Mouse (Mus musculus) lung, adult 18-20 months (tissue): ENCODE data around the gene Capzb.
A peak's percentile ranks its signal among the peaks of the same experiment; 100 is the strongest.

ENCODE experiments used
- DNase-seq, 2 experiments: peaks; one replicate each; pipeline ENCODE4 v3.0.0; 2022; ENCODE audit warnings: mixed read lengths in 2 of 2

Capzb gene

DNA sequence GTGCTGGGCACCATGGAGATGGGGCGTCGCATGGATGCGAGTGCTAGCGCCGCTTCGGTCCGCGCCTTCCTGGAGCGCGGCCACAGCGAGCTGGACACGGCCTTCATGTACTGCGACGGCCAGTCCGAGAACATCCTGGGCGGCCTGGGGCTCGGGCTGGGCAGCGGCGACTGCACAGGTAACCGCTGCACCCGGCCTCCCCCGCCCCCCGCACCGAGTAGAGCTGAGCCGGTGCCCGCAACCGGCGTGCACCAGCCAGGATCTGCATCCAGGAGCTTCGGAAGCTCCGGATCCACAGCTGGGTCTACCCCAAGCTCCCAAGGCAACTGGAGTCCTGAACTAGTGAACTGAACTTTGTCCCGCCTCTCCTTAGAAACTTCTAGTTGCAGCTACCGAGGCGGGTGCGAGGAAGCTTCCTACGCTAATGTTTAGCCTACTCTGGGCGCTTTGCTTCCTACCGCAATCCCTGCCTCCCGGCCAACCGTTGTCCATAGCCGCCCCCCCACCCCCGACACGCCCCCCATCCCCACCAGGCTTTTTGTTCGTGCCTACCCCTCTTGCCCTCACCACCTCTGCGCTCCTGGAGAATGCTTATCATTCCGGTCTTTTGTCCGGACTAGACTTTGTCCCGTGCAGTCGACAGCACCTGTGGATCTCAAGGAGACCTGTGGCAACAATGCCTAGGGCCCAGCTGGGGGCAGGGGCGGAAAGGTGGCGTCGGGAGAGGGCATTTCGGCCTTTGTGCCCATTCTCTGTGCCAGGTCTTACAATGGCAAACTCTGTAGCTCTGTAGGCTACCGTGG is 118.4 kb downstream of the Capzb start:
- peak in 1 of 2 experiments; percentile 15 for DNase-seq

- no peak for DNase-seq
These were observed 119.0 kb downstream of the Capzb start for GRCm38 (mm10) chr4:139311707-139312106.

DNA sequence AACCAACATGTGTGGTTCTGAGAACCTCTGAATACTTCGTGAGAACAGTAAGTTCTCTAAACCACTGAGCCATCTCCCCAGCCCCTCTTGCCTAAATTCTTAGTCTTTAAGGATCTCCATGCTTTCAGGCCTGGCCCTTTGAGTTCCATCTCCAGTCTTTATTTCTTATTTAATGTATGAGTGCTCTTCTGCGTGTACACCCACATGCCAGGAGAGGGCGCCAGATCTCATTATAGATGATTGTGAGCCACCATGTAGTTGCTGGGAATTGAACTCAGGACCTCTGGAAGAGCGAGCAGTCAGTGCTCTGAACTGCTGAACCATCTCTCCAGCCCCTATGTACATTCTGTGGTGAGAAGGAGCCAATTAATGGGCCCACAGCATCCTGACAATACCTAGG is 119.9 kb downstream of the Capzb start:
- peak in 1 of 2 experiments; percentile 32 for DNase-seq

GRCm38 (mm10) chr4:139318449-139318848 is 125.8 kb downstream of the Capzb start:
- DNase-seq: no peak

- no peak for DNase-seq
These were observed 127.0 kb downstream of the Capzb start for GRCm38 (mm10) chr4:139319740-139320139.

GRCm38 (mm10) chr4:139330605-139331004 is 137.9 kb downstream of the Capzb start:
- DNase-seq: peak; percentile 83 to 88

- no peak for DNase-seq
These were observed 142.1 kb downstream of the Capzb start for GRCm38 (mm10) chr4:139334631-139335295.

DNA sequence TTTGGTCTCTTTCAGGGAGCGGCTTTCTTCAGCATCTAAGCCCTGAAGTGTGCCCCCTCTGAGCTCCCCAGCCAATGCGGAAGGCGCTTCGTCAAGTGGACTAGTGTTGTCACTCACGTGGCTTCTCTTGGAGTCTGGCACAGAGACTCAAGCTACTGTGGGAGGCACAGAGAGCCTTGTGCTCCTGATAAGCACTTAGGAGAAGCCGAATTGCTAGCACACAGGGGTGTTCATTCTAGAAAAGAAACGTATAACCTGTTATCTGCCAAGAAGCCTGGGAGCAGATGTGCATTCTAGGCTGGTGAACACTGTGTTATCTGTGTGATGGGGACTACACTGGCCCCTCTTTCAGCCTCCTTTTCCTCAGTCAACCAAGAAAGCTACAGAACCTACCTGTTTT is 142.8 kb downstream of the Capzb start:
- DNase-seq: peak in 1 of 2 experiments; percentile 11

DNA sequence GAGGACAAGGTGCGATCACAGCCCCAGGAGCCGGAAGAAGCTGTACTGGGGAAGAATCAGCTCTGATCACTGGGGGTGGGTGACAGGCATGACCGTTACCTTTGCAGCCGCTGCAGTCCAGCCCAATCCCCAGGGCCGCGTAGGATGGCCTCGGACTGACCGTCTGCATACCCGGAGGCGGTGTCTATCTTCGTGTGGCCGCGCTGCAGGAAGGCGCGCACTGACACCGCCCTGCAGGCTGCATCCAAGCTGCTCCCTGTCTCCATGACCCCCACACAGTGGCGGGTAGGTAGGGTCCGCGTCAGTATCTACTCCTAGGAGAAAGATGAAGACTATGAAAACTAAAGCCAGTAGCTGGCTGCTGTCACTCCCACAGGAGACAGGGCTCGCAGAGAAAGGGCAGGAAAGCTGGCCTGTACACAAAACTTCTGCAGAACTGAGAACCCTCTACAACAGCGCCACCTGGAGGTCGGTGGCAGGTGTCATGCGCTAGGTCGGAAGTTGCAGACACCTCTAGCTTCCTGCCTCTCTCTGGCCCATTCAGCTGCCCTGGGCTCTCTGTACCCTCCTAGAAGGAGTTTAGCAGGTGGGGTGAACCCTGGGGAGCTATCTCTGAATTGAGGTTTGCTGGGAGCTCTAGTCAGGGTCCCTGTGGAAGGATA is 144.3 kb downstream of the Capzb start:
- DNase-seq: peak; percentile 74 to 79

DNA sequence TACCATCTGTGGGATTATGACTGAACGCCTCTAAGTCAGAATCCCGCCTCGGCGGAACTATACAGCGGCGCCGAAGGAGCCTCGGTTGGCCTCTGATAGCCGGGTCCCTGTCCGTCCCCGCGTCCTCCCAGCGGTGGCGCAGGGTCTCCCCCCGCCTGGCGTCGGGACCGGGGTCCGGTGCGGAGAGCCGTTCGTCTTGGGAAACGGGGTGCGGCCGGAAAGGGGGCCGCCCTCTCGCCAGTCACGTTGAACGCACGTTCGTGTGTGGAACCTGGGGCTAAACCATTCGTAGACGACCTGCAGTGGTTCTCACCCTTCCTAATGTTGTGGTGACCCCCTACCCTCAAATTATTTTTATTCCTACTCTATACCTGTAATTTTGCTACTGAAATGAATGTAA is 145.4 kb downstream of the Capzb start:
- no peak for DNase-seq

DNA sequence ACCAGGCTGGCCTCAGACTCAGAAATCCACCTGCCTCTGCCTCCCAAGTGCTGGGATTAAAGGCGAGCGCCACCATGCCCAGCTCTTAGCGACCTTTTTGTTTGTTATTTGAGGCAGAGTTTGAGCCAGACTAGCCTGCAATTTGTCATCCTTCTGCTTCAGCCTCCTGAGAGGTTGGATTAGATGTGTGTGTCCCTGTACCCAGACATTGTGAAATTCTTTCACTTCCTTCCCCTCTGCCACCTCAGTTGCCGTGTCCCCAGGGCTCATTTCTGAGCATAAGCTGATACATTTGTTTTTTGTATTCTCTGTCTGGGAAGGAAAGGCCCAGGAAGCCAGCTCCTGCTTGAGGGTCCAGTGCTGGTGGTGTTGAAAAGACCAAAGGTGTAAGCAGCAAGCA is 148.1 kb downstream of the Capzb start:
- DNase-seq: no peak
